Mouse (Mus musculus): ENCODE data around the gene Tsc22d4.

Tsc22d4 gene

GRCm38 (mm10) chr5:137788171-137788570, 42.6 kb downstream of the Tsc22d4 start:
- peak; percentile 59 to 72 for DNase-seq (ENCODE audit: low spot score in 2 of 2)

DNA sequence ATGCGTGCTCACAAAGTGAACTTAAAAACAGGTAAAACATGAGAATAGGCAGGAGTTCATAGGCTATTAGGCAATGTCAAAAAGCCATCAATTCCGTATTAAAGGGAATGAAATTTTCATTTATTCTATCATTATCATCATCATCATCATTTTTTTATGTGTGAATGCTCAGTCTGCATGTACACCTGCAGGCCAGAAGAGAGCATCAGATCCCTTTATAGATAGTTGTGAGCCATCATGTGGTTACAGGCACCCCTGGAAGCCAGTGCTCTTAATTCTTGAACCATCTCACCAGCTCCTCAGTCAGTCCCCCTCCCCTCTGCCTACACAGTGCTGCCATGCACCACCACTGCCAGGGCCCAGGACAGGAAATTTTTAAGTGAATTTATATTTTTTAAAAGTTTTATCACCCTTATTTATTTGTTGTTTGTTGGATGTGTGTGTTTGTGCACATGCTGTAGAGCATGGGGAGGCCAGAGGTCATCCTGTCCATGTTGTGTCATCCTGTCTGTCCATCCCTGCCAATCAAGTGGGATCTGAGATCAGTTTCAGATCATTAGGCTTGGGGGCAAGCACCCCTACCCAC, 43.5 kb downstream of the Tsc22d4 start:
- no peak for DNase-seq (ENCODE audit: low spot score in 2 of 2)

- DNase-seq (ENCODE audit: low spot score in 2 of 2): no peak
Observed at GRCm38 (mm10) chr5:137791553-137791952, 46.0 kb downstream of the Tsc22d4 start.

DNA sequence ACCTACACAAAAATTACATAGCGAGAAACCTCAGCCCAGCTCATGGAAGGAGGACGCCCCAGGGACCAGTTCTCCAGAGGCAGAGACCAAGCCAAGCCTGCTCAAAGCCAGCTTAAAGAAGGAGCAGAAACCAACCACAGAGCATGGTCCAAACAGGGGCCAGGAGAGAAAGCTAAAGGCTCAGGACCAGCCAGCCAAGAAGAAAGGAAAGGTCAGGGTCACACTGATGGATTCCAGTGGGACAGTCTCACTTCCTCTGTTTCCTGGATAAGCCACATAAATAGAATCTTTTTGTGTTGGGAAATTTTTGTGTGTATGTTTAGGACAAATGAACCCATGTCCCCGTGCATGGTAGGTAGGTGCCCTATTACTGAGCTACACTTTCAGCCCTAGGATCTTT, 51.1 kb downstream of the Tsc22d4 start:
- no peak for DNase-seq (ENCODE audit: low spot score in 2 of 2)

- DNase-seq (ENCODE audit: low spot score in 2 of 2): no peak
Observed at GRCm38 (mm10) chr5:137800917-137801316, 55.4 kb downstream of the Tsc22d4 start.

- DNase-seq (ENCODE audit: low spot score in 2 of 2): no peak
Observed at GRCm38 (mm10) chr5:137806158-137806557, 60.6 kb downstream of the Tsc22d4 start.

- no peak for DNase-seq (ENCODE audit: low spot score in 2 of 2)
Observed at GRCm38 (mm10) chr5:137808316-137808715, 62.8 kb downstream of the Tsc22d4 start.

- DNase-seq (ENCODE audit: low spot score in 2 of 2): no peak
Observed at GRCm38 (mm10) chr5:137817466-137818222, 72.1 kb downstream of the Tsc22d4 start.
